Mouse (Mus musculus): ENCODE data around the gene Caln1. TPM values are rescaled to one million over a fixed set of nuclear protein-coding genes. Genes with fewer than 3 reads are reported as not detected.

Gene Caln1
- total and polyA plus RNA-seq, 2 experiments from 2014 or later: 46.4 to 50.2 TPM

- Histone ChIP-seq H3K27me3 (ENCODE audit: insufficient read depth, low read length) (no peaks in the 10 kb centered on the region), H3K9ac (replicated peaks; ENCODE audit: low read length, poor library complexity, severe bottlenecking) (no peak overlapping the region), H3K4me3 (ENCODE audit: low read depth, low read length) (no peak overlapping the region), H3K27ac (ENCODE audit: low read depth, low read length) (no peak overlapping the region), H3K4me1 (ENCODE audit: insufficient read depth, low read length) (no peaks in the 10 kb centered on the region), H3K36me3 (ENCODE audit: insufficient read depth, low read length) (no peaks in the 10 kb centered on the region), H3K4me2 (ENCODE audit: low read depth, low read length, poor library complexity, severe bottlenecking) (no peak overlapping the region), H3K9me3 (ENCODE audit: low read length) (no peaks in the 10 kb centered on the region)
- WGBS: 67% methylated on average over 4 of the region's 4 CpGs
- TF ChIP-seq CTCF (IDR thresholded peaks at IDR 0.05): no peak
- DNase-seq (ENCODE audit: low spot score) (no peak), ATAC-seq (ENCODE audit: low FRiP score) (no peak)
Observed at GRCm38 (mm10) chr5:130702361-130702760, 333.1 kb downstream of the Caln1 start.

GRCm38 (mm10) chr5:130704866-130705265 lies 335.6 kb downstream of the Caln1 start:
- DNase-seq (ENCODE audit: low spot score): no peak
- Histone ChIP-seq H3K9ac (replicated peaks; ENCODE audit: low read length, poor library complexity, severe bottlenecking) (no peak overlapping the region), H3K36me3 (ENCODE audit: insufficient read depth, low read length) (no peaks in the 10 kb centered on the region), H3K4me3 (ENCODE audit: low read depth, low read length) (no peak overlapping the region), H3K4me1 (ENCODE audit: insufficient read depth, low read length) (no peaks in the 10 kb centered on the region), H3K27ac (ENCODE audit: low read depth, low read length) (no peak overlapping the region), H3K4me2 (ENCODE audit: low read depth, low read length, poor library complexity, severe bottlenecking) (no peak overlapping the region), H3K27me3 (ENCODE audit: insufficient read depth, low read length) (no peaks in the 10 kb centered on the region), H3K9me3 (ENCODE audit: low read length) (no peaks in the 10 kb centered on the region)
- no peak for TF ChIP-seq CTCF (IDR thresholded peaks at IDR 0.05)
- 81% methylated on average over 4 of the region's 4 CpGs for WGBS
- ATAC-seq (ENCODE audit: low FRiP score): no peak

- Histone ChIP-seq H3K27ac (ENCODE audit: low read depth, low read length) (no peak overlapping the region), H3K27me3 (ENCODE audit: insufficient read depth, low read length) (no peaks in the 10 kb centered on the region), H3K9me3 (ENCODE audit: low read length) (no peaks in the 10 kb centered on the region), H3K4me3 (ENCODE audit: low read depth, low read length) (no peak overlapping the region), H3K4me1 (ENCODE audit: insufficient read depth, low read length) (no peaks in the 10 kb centered on the region), H3K4me2 (ENCODE audit: low read depth, low read length, poor library complexity, severe bottlenecking) (no peak overlapping the region), H3K36me3 (ENCODE audit: insufficient read depth, low read length) (no peaks in the 10 kb centered on the region), H3K9ac (replicated peaks; ENCODE audit: low read length, poor library complexity, severe bottlenecking) (no peak overlapping the region)
- DNase-seq (ENCODE audit: low spot score) (no peak), ATAC-seq (ENCODE audit: low FRiP score) (no peak)
- WGBS: 73% methylated on average over 6 of the region's 6 CpGs
- TF ChIP-seq CTCF (IDR thresholded peaks at IDR 0.05): no peak
Observed at GRCm38 (mm10) chr5:130706202-130706855, 337.1 kb downstream of the Caln1 start.

- WGBS: 76% methylated on average over 3 of the region's 3 CpGs
- no peak overlapping the region for H3K9ac ChIP-seq (replicated peaks; ENCODE audit: low read length, poor library complexity, severe bottlenecking)
- no peak overlapping the region for H3K27ac ChIP-seq (ENCODE audit: low read depth, low read length)
- DNase-seq (ENCODE audit: low spot score) (no peak), ATAC-seq (ENCODE audit: low FRiP score) (no peak)
- H3K9me3 ChIP-seq (ENCODE audit: low read length): no peaks in the 10 kb centered on the region
- H3K27me3 ChIP-seq (ENCODE audit: insufficient read depth, low read length): no peaks in the 10 kb centered on the region
- no peak overlapping the region for H3K4me3 ChIP-seq (ENCODE audit: low read depth, low read length)
- H3K36me3 ChIP-seq (ENCODE audit: insufficient read depth, low read length): no peaks in the 10 kb centered on the region
- H3K4me2 ChIP-seq (ENCODE audit: low read depth, low read length, poor library complexity, severe bottlenecking): no peak overlapping the region
- no peaks in the 10 kb centered on the region for H3K4me1 ChIP-seq (ENCODE audit: insufficient read depth, low read length)
- TF ChIP-seq CTCF (IDR thresholded peaks at IDR 0.05): no peak
Observed at GRCm38 (mm10) chr5:130707755-130708154, 338.5 kb downstream of the Caln1 start.

GRCm38 (mm10) chr5:130708616-130709015 lies 339.4 kb downstream of the Caln1 start:
- WGBS: 70% methylated on average over 4 of the region's 4 CpGs
- no peak for TF ChIP-seq CTCF (IDR thresholded peaks at IDR 0.05)
- Histone ChIP-seq H3K9me3 (ENCODE audit: low read length) (no peaks in the 10 kb centered on the region), H3K4me1 (ENCODE audit: insufficient read depth, low read length) (no peaks in the 10 kb centered on the region), H3K36me3 (ENCODE audit: insufficient read depth, low read length) (no peaks in the 10 kb centered on the region), H3K27ac (ENCODE audit: low read depth, low read length) (no peak overlapping the region), H3K4me3 (ENCODE audit: low read depth, low read length) (no peak overlapping the region), H3K9ac (replicated peaks; ENCODE audit: low read length, poor library complexity, severe bottlenecking) (no peak overlapping the region), H3K27me3 (ENCODE audit: insufficient read depth, low read length) (no peaks in the 10 kb centered on the region), H3K4me2 (ENCODE audit: low read depth, low read length, poor library complexity, severe bottlenecking) (no peak overlapping the region)
- DNase-seq (ENCODE audit: low spot score) (no peak), ATAC-seq (ENCODE audit: low FRiP score) (no peak)

- no peak overlapping the region for H3K4me2 ChIP-seq (ENCODE audit: low read depth, low read length, poor library complexity, severe bottlenecking)
- TF ChIP-seq CTCF (IDR thresholded peaks at IDR 0.05): no peak
- H3K4me1 ChIP-seq (ENCODE audit: insufficient read depth, low read length): no peaks in the 10 kb centered on the region
- H3K9ac ChIP-seq (replicated peaks; ENCODE audit: low read length, poor library complexity, severe bottlenecking): no peak overlapping the region
- DNase-seq (ENCODE audit: low spot score) (no peak), ATAC-seq (ENCODE audit: low FRiP score) (no peak)
- no peak overlapping the region for H3K4me3 ChIP-seq (ENCODE audit: low read depth, low read length)
- WGBS: 92% methylated on average over 2 of the region's 2 CpGs
- H3K9me3 ChIP-seq (ENCODE audit: low read length): no peaks in the 10 kb centered on the region
- no peaks in the 10 kb centered on the region for H3K27me3 ChIP-seq (ENCODE audit: insufficient read depth, low read length)
- no peak overlapping the region for H3K27ac ChIP-seq (ENCODE audit: low read depth, low read length)
- H3K36me3 ChIP-seq (ENCODE audit: insufficient read depth, low read length): no peaks in the 10 kb centered on the region
Observed at GRCm38 (mm10) chr5:130711643-130712042, 342.4 kb downstream of the Caln1 start.
